Mouse (Mus musculus) forebrain, embryonic 12.5 days (tissue): ENCODE data around the gene Gsap. TPM values are rescaled to one million over a fixed set of nuclear protein-coding genes. Genes with fewer than 3 reads are reported as not detected.
"Not testable (repeated sequence)": the region's sequence is repeated elsewhere in the genome, so short reads cannot be mapped to it uniquely, and the experiment has no call there.

Experiments used
- ATAC-seq: fragments of 200-750 bp; cut with Nextera tagmentation; 2 replicates; pipeline ENCODE4 v1.8.0; 2017; ENCODE audit warnings: moderate TSS enrichment; ENCODE audit not compliant: low FRiP score
- H3K27ac ChIP-seq: fragments of 300-500 bp; sonication (generic); 2 replicates; pipeline ENCODE4 v1.5.1; 2016; ENCODE audit warnings: mild to moderate bottlenecking
- H3K27me3 ChIP-seq: fragments of 300-500 bp; sonication (generic); 2 replicates; pipeline ENCODE4 v1.6.1; 2016; ENCODE audit warnings: mild to moderate bottlenecking
- H3K36me3 ChIP-seq: fragments of 300-500 bp; sonication (generic); replicated peaks from 2 replicates; pipeline ENCODE4 v1.6.1; 2016; ENCODE audit warnings: mild to moderate bottlenecking
- H3K4me1 ChIP-seq: fragments of 300-500 bp; sonication (generic); 2 replicates; pipeline ENCODE4 v1.6.1; 2016
- H3K4me2 ChIP-seq: fragments of 300-500 bp; sonication (generic); 2 replicates; pipeline ENCODE4 v1.6.1; 2016; ENCODE audit warnings: mild to moderate bottlenecking, moderate library complexity
- H3K4me3 ChIP-seq: fragments of 300-500 bp; sonication (generic); replicated peaks from 2 replicates; pipeline ENCODE4 v1.5.1; 2016; ENCODE audit warnings: mild to moderate bottlenecking
- H3K9ac ChIP-seq: fragments of 300-500 bp; sonication (generic); 2 replicates; pipeline ENCODE4 v1.6.1; 2016; ENCODE audit warnings: mild to moderate bottlenecking
- H3K9me3 ChIP-seq: fragments of 300-500 bp; sonication (generic); 2 replicates; pipeline ENCODE4 v1.6.1; 2016
- WGBS: fragments of 180-500 bp; shearing (Covaris S2); methylation state at CpG from one replicate; pipeline ENCODE4 v1.1.7; 2016; 5-methylcytosine and 5-hydroxymethylcytosine counted together
- polyA plus RNA-seq: library from polyadenylated mRNA; unstranded; fragments of >200 nt; fragmentation: Nextera tagmentation; extraction: Ambion mirVana; gene quantifications from 2 replicates; pipeline ENCODE4 v1.2.1, GENCODE M21; 2016

Gene Gsap
- polyA plus RNA-seq, 1 experiment from 2014 or later: 2.8 TPM

GRCm38 (mm10) chr5:21163421-21163820, 22.6 kb upstream of the Gsap start:
- H3K4me2 ChIP-seq: no peak overlapping the region
- H3K27me3 ChIP-seq: no peaks in the 10 kb centered on the region
- H3K4me3 ChIP-seq: no peak overlapping the region
- no peak overlapping the region for H3K9ac ChIP-seq
- WGBS: 85% methylated on average over 3 of the region's 3 CpGs
- H3K36me3 ChIP-seq: no peaks in the 10 kb centered on the region
- no peaks in the 10 kb centered on the region for H3K4me1 ChIP-seq
- no peaks in the 10 kb centered on the region for H3K9me3 ChIP-seq
- ATAC-seq: no peak
- H3K27ac ChIP-seq: no peak overlapping the region

GRCm38 (mm10) chr5:21168689-21169345, 17.2 kb upstream of the Gsap start:
- H3K4me3 ChIP-seq: no peak overlapping the region
- 68% methylated on average over 8 of the region's 8 CpGs for WGBS
- H3K36me3 ChIP-seq: no peaks in the 10 kb centered on the region
- no peak overlapping the region for H3K9ac ChIP-seq
- peaks cover 9% of the 10 kb centered on the region; the same call in 1 of the 2 replicates for H3K4me1 ChIP-seq
- no peak overlapping the region for H3K4me2 ChIP-seq
- ATAC-seq: peak; percentile 54; the same call in 1 of the 2 replicates
- H3K9me3 ChIP-seq: no peaks in the 10 kb centered on the region
- H3K27ac ChIP-seq: no peak overlapping the region
- H3K27me3 ChIP-seq: no peaks in the 10 kb centered on the region

GRCm38 (mm10) chr5:21169346-21169745, 16.7 kb upstream of the Gsap start:
- Histone ChIP-seq H3K9me3 (no peaks in the 10 kb centered on the region), H3K4me1 (peaks cover 9% of the 10 kb centered on the region; the same call in 1 of the 2 replicates), H3K27ac (no peak overlapping the region), H3K9ac (no peak overlapping the region), H3K36me3 (no peaks in the 10 kb centered on the region), H3K27me3 (no peaks in the 10 kb centered on the region), H3K4me3 (no peak overlapping the region), H3K4me2 (no peak overlapping the region)
- ATAC-seq: no peak
- whole genome bisulfite sequencing: 51% methylated on average over 3 of the region's 3 CpGs

DNA sequence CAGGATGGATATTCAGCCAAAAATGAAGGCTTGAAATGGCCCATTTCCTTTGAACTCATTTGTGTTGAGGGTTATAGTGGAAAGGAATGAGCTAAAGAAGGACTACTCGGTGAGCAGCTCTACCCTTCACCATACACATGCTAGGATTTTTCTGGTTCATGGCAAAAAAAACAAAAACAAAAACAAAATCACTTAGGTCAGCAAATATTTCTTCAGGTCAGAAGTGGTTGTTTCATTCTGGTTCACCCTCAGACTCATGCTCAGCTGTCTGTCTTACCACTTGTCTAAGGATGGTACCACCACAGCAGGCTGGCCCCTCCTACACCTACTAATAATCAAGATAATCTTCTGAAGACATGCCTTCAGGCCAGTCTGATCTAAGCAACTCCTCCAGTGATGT, 16.2 kb upstream of the Gsap start:
- WGBS: 89% methylated on average over 1 of the region's 1 CpGs
- Histone ChIP-seq H3K27ac (no peak overlapping the region), H3K9me3 (no peaks in the 10 kb centered on the region), H3K9ac (no peak overlapping the region), H3K4me3 (no peak overlapping the region), H3K4me1 (peaks cover 9% of the 10 kb centered on the region; the same call in 1 of the 2 replicates), H3K36me3 (no peaks in the 10 kb centered on the region), H3K27me3 (no peaks in the 10 kb centered on the region), H3K4me2 (no peak overlapping the region)
- ATAC-seq: no peak

DNA sequence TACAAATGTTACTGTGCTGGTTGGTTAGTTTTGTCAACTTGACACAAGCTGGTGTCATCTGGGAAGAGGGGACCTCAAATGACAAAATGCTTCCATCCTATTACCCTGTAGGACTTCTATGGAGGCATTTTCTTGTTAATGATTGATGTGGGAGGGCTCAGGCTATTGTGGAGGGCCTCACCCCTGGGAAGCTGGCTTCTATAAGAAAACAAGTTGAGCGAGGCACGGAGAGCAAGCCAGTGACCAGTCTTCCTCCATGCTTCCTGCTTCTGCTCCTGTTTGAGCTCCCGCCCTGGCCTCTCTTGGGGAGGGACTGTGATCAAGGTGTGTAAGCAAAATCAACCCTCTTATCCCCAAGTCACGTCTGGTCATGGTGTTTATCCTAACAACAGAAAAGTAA, 15.6 kb upstream of the Gsap start:
- Histone ChIP-seq H3K9me3 (no peaks in the 10 kb centered on the region), H3K27me3 (no peaks in the 10 kb centered on the region), H3K9ac (no peak overlapping the region), H3K4me2 (no peak overlapping the region), H3K4me3 (no peak overlapping the region), H3K36me3 (no peaks in the 10 kb centered on the region), H3K4me1 (peaks cover 12% of the 10 kb centered on the region), H3K27ac (no peak overlapping the region)
- 38% methylated on average over 4 of the region's 4 CpGs for WGBS
- no peak for ATAC-seq

GRCm38 (mm10) chr5:21170898-21171297, 15.2 kb upstream of the Gsap start:
- H3K27ac ChIP-seq: no peak overlapping the region
- peaks cover 16% of the 10 kb centered on the region for H3K4me1 ChIP-seq
- no peaks in the 10 kb centered on the region for H3K36me3 ChIP-seq
- no peak overlapping the region for H3K4me3 ChIP-seq
- ATAC-seq: no peak
- H3K9me3 ChIP-seq: no peaks in the 10 kb centered on the region
- H3K9ac ChIP-seq: no peak overlapping the region
- WGBS: 67% methylated on average over 5 of the region's 5 CpGs
- H3K27me3 ChIP-seq: no peaks in the 10 kb centered on the region
- no peak overlapping the region for H3K4me2 ChIP-seq

- no peaks in the 10 kb centered on the region for H3K9me3 ChIP-seq
- no peak for ATAC-seq
- H3K4me3 ChIP-seq: no peak overlapping the region
- peaks cover 16% of the 10 kb centered on the region for H3K4me1 ChIP-seq
- no peak overlapping the region for H3K4me2 ChIP-seq
- no peaks in the 10 kb centered on the region for H3K36me3 ChIP-seq
- WGBS: 69% methylated on average over 6 of the region's 6 CpGs
- H3K27me3 ChIP-seq: no peaks in the 10 kb centered on the region
- no peak overlapping the region for H3K9ac ChIP-seq
- H3K27ac ChIP-seq: 0 out of 2 replicates have a peak overlapping the region, but pooled peaks have one; percentile 15
Measured at GRCm38 (mm10) chr5:21171336-21171735, 14.7 kb upstream of the Gsap start.

- H3K9ac ChIP-seq: no peak overlapping the region
- no peak for ATAC-seq
- H3K4me2 ChIP-seq: no peak overlapping the region
- H3K9me3 ChIP-seq: no peaks in the 10 kb centered on the region
- H3K27ac ChIP-seq: no peak overlapping the region
- peaks cover 16% of the 10 kb centered on the region for H3K4me1 ChIP-seq
- H3K36me3 ChIP-seq: no peaks in the 10 kb centered on the region
- H3K4me3 ChIP-seq: no peak overlapping the region
- 81% methylated on average over 3 of the region's 3 CpGs for WGBS
- H3K27me3 ChIP-seq: no peaks in the 10 kb centered on the region
Measured at GRCm38 (mm10) chr5:21172316-21172715, 13.7 kb upstream of the Gsap start.

DNA sequence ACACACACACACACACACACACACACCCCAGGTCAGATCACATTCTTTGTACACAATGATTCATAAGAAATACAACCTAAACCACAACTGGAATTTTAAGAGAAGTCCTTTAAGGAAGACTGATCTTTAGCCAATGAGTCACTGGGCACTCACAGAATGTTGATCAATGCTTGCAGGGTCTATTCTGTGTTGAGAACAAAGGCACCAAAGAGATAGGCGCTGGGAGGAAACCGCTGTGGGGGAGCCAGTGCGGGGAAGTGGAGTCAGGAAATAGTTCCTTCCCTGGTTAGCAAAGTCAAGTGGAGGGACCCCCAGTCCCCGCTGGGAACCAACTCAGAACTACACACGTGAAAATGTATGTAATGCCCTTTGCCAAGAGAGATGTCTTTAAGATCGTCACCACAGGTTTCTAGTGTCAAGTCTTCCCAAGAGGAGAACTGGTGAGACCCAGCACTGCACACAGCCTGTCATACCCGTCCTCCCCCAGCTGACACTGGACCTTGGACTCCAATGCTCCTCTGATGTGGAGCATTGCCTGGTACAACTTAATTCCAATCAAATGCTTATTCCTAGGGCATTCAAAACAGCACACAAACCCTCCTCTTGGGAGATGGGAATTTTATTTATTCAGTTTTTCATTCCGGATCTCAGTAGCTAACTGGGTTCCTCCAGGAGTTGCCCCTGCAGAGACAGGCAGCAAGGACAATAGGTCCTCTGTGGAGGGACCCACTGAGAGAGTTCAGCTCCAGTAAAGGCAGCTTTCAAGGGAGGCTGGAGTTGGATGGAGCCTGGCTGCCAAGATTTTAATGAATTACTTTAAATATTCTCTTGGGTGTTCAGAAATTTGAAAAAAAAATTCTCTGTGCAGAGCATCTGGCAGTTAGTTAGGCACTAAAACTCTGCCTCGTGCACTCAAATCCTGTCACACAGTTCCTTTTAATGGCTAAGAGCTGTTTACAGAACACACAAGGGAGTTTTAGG, 10.6 kb upstream of the Gsap start:
- Histone ChIP-seq H3K4me3 (no peak overlapping the region), H3K27me3 (no peaks in the 10 kb centered on the region), H3K27ac (peak overlapping the region; percentile 54; the same call in 1 of the 2 replicates), H3K4me1 (peaks cover 9% of the 10 kb centered on the region), H3K9me3 (no peaks in the 10 kb centered on the region), H3K4me2 (no peak overlapping the region), H3K36me3 (no peaks in the 10 kb centered on the region), H3K9ac (no peak overlapping the region)
- peak; percentile 48; the same call in 1 of the 2 replicates for ATAC-seq
- 19% methylated on average over 9 of the region's 9 CpGs for WGBS

GRCm38 (mm10) chr5:21179496-21179895, 6.6 kb upstream of the Gsap start:
- Histone ChIP-seq H3K27ac (no peak overlapping the region), H3K4me1 (peaks cover 8% of the 10 kb centered on the region), H3K27me3 (no peaks in the 10 kb centered on the region), H3K4me3 (no peak overlapping the region), H3K9ac (no peak overlapping the region), H3K9me3 (no peaks in the 10 kb centered on the region), H3K36me3 (no peaks in the 10 kb centered on the region), H3K4me2 (no peak overlapping the region)
- no peak for ATAC-seq

DNA sequence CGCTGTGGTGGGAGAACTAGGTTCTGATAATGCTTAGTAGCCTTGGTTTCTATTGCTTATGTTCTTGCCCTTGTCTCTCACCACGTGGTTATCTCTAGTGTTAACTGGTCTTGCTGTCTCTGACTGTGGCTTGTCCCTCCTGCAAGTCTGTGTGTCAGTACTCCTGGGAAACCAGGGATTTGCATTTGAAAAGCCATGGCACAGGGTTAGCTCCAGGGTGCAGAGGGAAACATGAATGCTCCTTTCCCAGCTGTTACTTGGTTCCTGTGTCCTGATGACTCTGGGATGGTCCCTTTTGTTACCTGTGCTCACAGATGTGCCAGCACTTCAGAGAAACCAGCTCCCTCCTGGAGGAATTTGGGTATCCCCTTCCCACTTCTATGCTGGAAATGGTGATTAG, 3.0 kb upstream of the Gsap start:
- not testable (repeated sequence) for H3K4me3 ChIP-seq, H3K27ac ChIP-seq, ATAC-seq, H3K36me3 ChIP-seq, H3K9me3 ChIP-seq, H3K27me3 ChIP-seq, H3K4me2 ChIP-seq, H3K9ac ChIP-seq
- peaks cover 12% of the 10 kb centered on the region for H3K4me1 ChIP-seq
- WGBS: 55% methylated on average over 2 of the region's 2 CpGs

DNA sequence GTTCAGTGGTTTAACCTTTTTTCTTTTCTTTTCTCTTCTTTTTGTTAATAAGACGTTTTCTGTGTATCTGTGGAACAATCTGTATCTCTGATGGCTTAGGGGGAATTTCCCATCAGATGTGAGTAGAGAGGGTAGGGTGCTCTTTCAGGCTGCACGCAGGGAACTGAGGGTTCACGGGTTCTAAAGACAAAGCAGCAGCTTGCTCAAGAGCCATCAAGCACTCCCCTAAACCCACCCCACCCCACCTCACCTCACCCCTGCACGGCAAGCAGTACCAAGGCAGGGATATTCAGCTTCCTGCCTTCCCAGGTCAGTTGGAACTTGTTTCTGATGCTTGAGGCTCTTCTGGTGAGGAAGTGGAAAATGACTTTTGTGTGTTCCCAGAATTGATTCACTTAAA, 766 bp downstream of the Gsap start:
- H3K4me3 ChIP-seq: peak overlapping the region; percentile 54
- WGBS: 7% methylated on average over 4 of the region's 4 CpGs

More for the DNA sequence above, 766 bp downstream of the Gsap start:
- Histone ChIP-seq H3K9me3 (no peaks in the 10 kb centered on the region), H3K4me1 (peaks cover 12% of the 10 kb centered on the region), H3K4me2 (peak overlapping the region; percentile 84), H3K27ac (no peak overlapping the region), H3K9ac (no peak overlapping the region), H3K27me3 (0 out of 2 replicates have a peak, but pooled peaks cover 3% of the 10 kb centered on the region), H3K36me3 (no peaks in the 10 kb centered on the region)
- peak; percentile 37; the same call in 1 of the 2 replicates for ATAC-seq
